Mouse (Mus musculus) left cerebral cortex, postnatal 25 days (tissue): ENCODE results near the gene C77080. TPM values are rescaled to one million over a fixed set of nuclear protein-coding genes. Genes with fewer than 3 reads are reported as not detected.

Source experiments
- DNase-seq, 2 experiments: peaks; one replicate each; pipeline ENCODE4 v3.0.0; 2022; ENCODE audit warnings: low spot score in 2 of 2, mixed read lengths in 1 of 2
- intact Hi-C: fragments of 180-260 bp; cut with DNase I; formaldehyde crosslinking; loops from one replicate; pipeline ENCODE4 v1.15.1; 2025
- microRNA-seq, 2 experiments: library from miRNA; unstranded; fragments of <30 nt; microRNA quantifications; one replicate each; pipeline ENCODE4 v1.2.0; 2022
- total RNA-seq, 2 experiments: library from RNA; stranded (reverse); gene quantifications; 2 replicates each; pipeline ENCODE4 v1.2.3; 2021

Gene C77080
- total RNA-seq, 2 experiments from 2014 or later, result 19.5 to 28.2 TPM

DNA sequence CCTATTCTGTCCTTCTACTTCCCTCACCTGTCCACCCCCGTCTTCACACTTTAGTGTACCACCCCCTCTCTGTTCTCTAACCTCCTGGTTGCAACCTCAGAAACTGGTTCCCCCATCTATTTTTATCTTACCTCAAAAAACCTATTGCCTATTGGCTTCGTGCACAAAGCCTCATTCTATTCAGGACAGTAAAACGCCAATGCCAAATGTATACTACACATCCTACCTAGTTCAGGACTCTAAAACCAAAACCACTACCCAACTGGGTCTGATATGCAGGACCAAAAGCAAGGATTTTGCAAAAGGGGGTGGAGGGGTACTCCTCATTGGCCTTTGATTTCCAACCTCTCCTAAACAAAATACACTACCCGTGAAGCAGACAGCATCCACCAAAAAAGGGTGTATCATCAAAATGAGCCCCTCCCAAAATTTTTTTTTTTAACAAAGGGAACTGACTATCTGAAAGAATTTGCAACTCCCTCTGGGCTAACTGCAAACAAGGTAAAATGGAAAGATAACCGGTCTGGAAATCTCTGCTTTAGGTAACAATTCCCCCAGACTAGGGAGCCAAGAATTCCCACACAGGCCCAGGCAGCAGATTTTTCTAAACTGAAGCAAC lies 73.1 kb downstream of the C77080 start:
- DNase-seq, result no peak
- intact Hi-C loops, result loop anchor here (5.0 to 10.0 kb wide), 2 partner anchors 56 to 223 kb away; partner anchors contain the start of gene Azin2

DNA sequence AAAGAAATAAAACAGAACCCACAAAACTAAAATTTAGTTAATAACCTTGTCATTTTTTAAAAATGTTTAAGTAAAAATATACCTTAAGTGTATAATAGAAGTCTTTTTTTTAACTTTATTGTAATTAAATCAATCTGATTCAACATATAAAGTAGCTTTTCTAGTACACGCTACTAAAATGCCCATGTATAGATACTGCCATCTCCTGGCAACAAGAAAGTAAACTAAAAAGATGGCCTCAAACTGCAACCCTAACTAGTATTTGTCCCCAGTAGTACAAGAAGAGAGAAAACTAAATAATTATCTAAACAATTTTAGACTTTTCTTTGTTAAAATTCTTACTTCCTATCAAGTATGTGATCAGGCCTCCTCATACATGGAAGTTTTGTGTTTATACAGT lies 81.6 kb downstream of the C77080 start:
- intact Hi-C loops, result no loop called here

DNA sequence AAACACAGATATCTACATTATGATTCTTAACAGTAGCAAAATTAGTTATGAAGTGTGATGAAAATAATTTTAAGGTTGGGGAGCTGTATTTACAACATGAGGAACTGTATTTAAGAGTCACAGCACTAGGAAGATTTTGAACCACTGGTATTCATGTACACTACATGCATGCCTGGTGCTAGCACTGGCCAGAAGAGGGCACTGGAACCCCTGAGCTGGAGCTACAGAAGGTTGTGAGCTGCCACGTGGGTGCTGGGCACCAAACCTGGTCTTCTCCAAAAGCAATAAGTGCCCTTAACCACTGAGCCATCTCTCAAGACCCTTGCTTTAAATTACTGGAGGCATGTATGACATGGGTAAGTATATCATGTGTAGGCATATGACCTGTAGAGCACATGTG lies 88.7 kb downstream of the C77080 start:
- intact Hi-C loops, result no loop called here
- no peak for DNase-seq

More for the DNA sequence above, 81.6 kb downstream of the C77080 start:
- DNase-seq, result no peak

Small RNAs within 50 kb of the gene (microRNA-seq; reads per million reads assigned to microRNA genes)
- 0 reads per million in 2 experiments for gene Gm22994

Other genes starting within 250 kb of the C77080 start
- gene Rnf19b, start 203.1 kb downstream of the C77080 start, total RNA-seq, result 10 to 100 TPM; 58.7 TPM
- not detected for gene Tmem54, start 155.9 kb downstream of the C77080 start, total RNA-seq
- gene Hpca, start 139.4 kb downstream of the C77080 start, total RNA-seq, result 100 to 1,000 TPM; 621 to 724 TPM
- 10 to 100 TPM; 56.2 to 63.4 TPM for gene Fndc5, start 124.4 kb downstream of the C77080 start, total RNA-seq
- gene S100pbp, start 71.7 kb downstream of the C77080 start, total RNA-seq, result 10 to 100 TPM; 37.8 to 41.2 TPM
- 10 to 100 TPM; 85.3 to 96.2 TPM for gene Yars, start 71.6 kb downstream of the C77080 start, total RNA-seq
- gene Sync, start 26.2 kb upstream of the C77080 start, total RNA-seq, result 1 to 10 TPM; 1.4 to 1.6 TPM
- gene Rbbp4, start 74.0 kb upstream of the C77080 start, total RNA-seq, result 100 to 1,000 TPM; 121 to 127 TPM
- 10 to 100 TPM; 23.8 to 26.4 TPM for gene Zbtb8os, start 74.3 kb upstream of the C77080 start, total RNA-seq
- 1 to 10 TPM; 5.8 to 5.9 TPM for gene Zbtb8a, start 116.7 kb upstream of the C77080 start, total RNA-seq
- 1 to 10 TPM; 4.5 to 4.6 TPM for gene Zbtb8b, start 179.4 kb upstream of the C77080 start, total RNA-seq
- 10 to 100 TPM; 51.7 to 58.8 TPM for gene Bsdc1, start 200.2 kb upstream of the C77080 start, total RNA-seq
- under 1 TPM; 0.25 to 0.37 TPM for gene Tssk3, start 229.6 kb upstream of the C77080 start, total RNA-seq
- not detected for gene Fam229a, start 229.8 kb upstream of the C77080 start, total RNA-seq